In genomic region chr2:144094721-144095120, GRCm38 (mm10) we compare ENCODE assay signal across 31 mouse cellular contexts.
"Had no signal": no experiment of that assay in that cellular context is flagged by ENCODE, and none has a peak within 500 bp of the region (broad histone marks: within the 10 kb centered on the region; RNA-seq: fewer than 3 reads in every experiment).

No protein-coding gene starts in this region.

- DNase-seq: left cerebral cortex, postnatal 4 days; liver; liver, embryonic 13.5 days; liver, postnatal 0 days; lung, adult 18-20 months; lung, adult 2 months; lung, embryonic 14.5 days; lung, postnatal 10 days; lung, postnatal 14 days; lung, postnatal 36 days; lung, postnatal 4 days had no signal

- H3K27ac ChIP-seq: limb, embryonic 10.5 days; limb, embryonic 12.5 days; limb, embryonic 13.5 days; limb, embryonic 15.5 days; liver, embryonic 12.5 days; liver, embryonic 13.5 days; liver, embryonic 14.5 days; liver, embryonic 15.5 days; lung, embryonic 15.5 days; macrophage; midbrain, embryonic 10.5 days; midbrain, embryonic 12.5 days; midbrain, embryonic 13.5 days; midbrain, embryonic 15.5 days; neural tube, embryonic 12.5 days had no signal

- H3K36me3 ChIP-seq: limb, embryonic 10.5 days; limb, embryonic 12.5 days; limb, embryonic 13.5 days; limb, embryonic 15.5 days; liver, embryonic 12.5 days; liver, embryonic 13.5 days; liver, embryonic 15.5 days; lung, embryonic 15.5 days; midbrain, embryonic 10.5 days; midbrain, embryonic 12.5 days; midbrain, embryonic 13.5 days; midbrain, embryonic 15.5 days; neural tube, embryonic 12.5 days had no signal

- H3K9ac ChIP-seq: limb, embryonic 12.5 days; limb, embryonic 13.5 days; limb, embryonic 15.5 days; liver, embryonic 12.5 days; liver, embryonic 13.5 days; liver, embryonic 14.5 days; liver, embryonic 15.5 days; liver, postnatal 0 days; lung, embryonic 14.5 days; lung, embryonic 15.5 days; midbrain, embryonic 12.5 days; midbrain, embryonic 13.5 days; midbrain, embryonic 15.5 days; neural tube, embryonic 12.5 days had no signal

- H3K4me2 ChIP-seq: limb, embryonic 12.5 days; limb, embryonic 13.5 days; limb, embryonic 15.5 days; liver, embryonic 11.5 days; liver, embryonic 12.5 days; liver, embryonic 13.5 days; liver, embryonic 15.5 days; lung, embryonic 14.5 days; lung, embryonic 15.5 days; midbrain, embryonic 11.5 days; midbrain, embryonic 12.5 days; midbrain, embryonic 13.5 days; midbrain, embryonic 15.5 days; neural tube, embryonic 12.5 days had no signal

- H3K4me1 ChIP-seq: limb, embryonic 13.5 days; limb, embryonic 15.5 days; liver, embryonic 12.5 days; liver, embryonic 13.5 days; liver, embryonic 15.5 days; lung, embryonic 15.5 days; midbrain, embryonic 12.5 days; midbrain, embryonic 13.5 days; midbrain, embryonic 15.5 days; neural tube, embryonic 12.5 days had no signal

- ATAC-seq: liver, embryonic 12.5 days; liver, postnatal 0 days; lung, postnatal 0 days; midbrain, embryonic 13.5 days; midbrain, embryonic 15.5 days; midbrain, embryonic 16.5 days had no signal

- H3K4me3 ChIP-seq: limb, embryonic 10.5 days; limb, embryonic 12.5 days; limb, embryonic 13.5 days; limb, embryonic 15.5 days; liver, embryonic 12.5 days; liver, embryonic 13.5 days; liver, embryonic 15.5 days; lung, embryonic 15.5 days; megakaryocyte, embryonic 14.5 days; midbrain, embryonic 10.5 days; midbrain, embryonic 12.5 days; midbrain, embryonic 13.5 days; midbrain, embryonic 15.5 days; myocyte; neural tube, embryonic 12.5 days had no signal

- H3K9me3 ChIP-seq: limb, embryonic 10.5 days; limb, embryonic 12.5 days; limb, embryonic 13.5 days; limb, embryonic 15.5 days; liver, embryonic 12.5 days; liver, embryonic 13.5 days; liver, embryonic 15.5 days; lung, embryonic 15.5 days; midbrain, embryonic 10.5 days; midbrain, embryonic 12.5 days; midbrain, embryonic 13.5 days; midbrain, embryonic 15.5 days; neural tube, embryonic 12.5 days had no signal

- H3K27me3 ChIP-seq: limb, embryonic 12.5 days; limb, embryonic 13.5 days; limb, embryonic 15.5 days; liver, embryonic 12.5 days; liver, embryonic 13.5 days; liver, embryonic 15.5 days; lung, embryonic 15.5 days; midbrain, embryonic 12.5 days; midbrain, embryonic 13.5 days; midbrain, embryonic 15.5 days; neural tube, embryonic 12.5 days had no signal
